Mouse (Mus musculus) embryonic fibroblast, embryonic 13.5 days (primary cell): ENCODE results near the gene Chn2.

Source experiments
- CTCF ChIP-seq: IDR thresholded peaks from 2 replicates; pipeline ENCODE4 v1.5.1; 2011; ENCODE audit warnings: mild to moderate bottlenecking, control low read depth, low read length, moderate library complexity, borderline replicate concordance; ENCODE audit not compliant: insufficient read depth
- POLR2A ChIP-seq: IDR thresholded peaks from 2 replicates; pipeline ENCODE4 v1.6.1; 2011; ENCODE audit warnings: low read depth, mild to moderate bottlenecking, control low read depth, low read length, moderate library complexity

DNA sequence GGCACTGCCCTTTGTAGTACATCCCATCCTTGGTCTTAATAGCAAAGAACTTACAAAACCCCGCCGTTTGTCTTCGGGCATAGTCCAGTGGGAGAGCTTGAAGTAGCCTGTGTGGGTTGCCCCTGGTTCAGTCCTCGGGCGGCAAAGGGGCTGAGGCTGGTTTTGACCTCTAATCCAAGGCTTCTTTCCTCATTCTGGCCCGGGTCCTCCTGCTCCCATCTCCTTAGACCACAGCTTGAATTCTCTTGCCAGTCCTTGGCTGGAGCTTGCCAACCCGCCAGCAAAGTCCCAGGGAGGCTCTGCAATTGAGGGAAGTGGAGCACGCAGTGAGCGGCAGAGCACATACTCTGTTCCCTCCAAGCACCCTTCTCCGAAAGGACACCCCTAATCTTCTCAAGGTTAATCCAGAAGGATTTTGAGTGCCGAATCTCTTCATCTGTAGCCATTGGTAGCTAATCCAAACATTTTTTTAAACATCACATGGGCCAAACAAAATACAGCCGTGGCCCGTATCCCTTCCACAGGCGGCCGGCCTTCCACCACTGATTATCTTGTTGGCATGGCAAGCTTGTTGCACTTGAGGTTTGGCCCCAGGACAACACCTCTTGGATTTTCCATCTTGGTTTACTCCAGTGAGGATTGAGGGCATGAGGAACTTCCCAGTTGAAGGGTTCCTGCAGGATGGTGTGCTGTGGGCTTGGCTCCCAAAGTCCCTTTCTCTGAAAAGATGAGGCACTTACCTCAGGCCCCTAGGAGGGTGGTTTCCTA is 41.3 kb downstream of the Chn2 start:
- TF ChIP-seq CTCF: no peak
- TF ChIP-seq POLR2A: no peak
